Mouse (Mus musculus) limb, embryonic 13.5 days (tissue): ENCODE measurements around the gene Rap1gds1. TPM values are rescaled to one million over a fixed set of nuclear protein-coding genes. Genes with fewer than 3 reads are reported as not detected.

Experiments used
- polyA plus RNA-seq: library from polyadenylated mRNA; unstranded; fragments of >200 nt; fragmentation: Nextera tagmentation; extraction: Ambion mirVana; gene quantifications from 2 replicates; pipeline ENCODE4 v1.2.1, GENCODE M21; 2015

The Rap1gds1 gene
- polyA plus RNA-seq, 1 experiment from 2014 or later = 55.4 TPM

Other genes with a start within 250 kb of the Rap1gds1 start
- 0.09 TPM in 2 replicates for gene Stpg2, start 130.5 kb upstream of the Rap1gds1 start, polyA plus RNA-seq